Mouse (Mus musculus): Measurements from ENCODE around the gene Gpx4. TPM values are rescaled to one million over a fixed set of nuclear protein-coding genes. Genes with fewer than 3 reads are reported as not detected.

Gpx4 gene
- total RNA-seq (2021) = 100 to 1,000 TPM; 494 to 526 TPM
- long read RNA-seq, experiment 1, transcript Gpx4-207 (6 exons, 735 nt) = minor isoform, 6 of 202 reads
- long read RNA-seq, experiment 1, transcript Gpx4-202 (7 exons, 959 nt) = major isoform, 187 of 202 reads
- long read RNA-seq, experiment 1, partial matches to known transcripts = 8 of 202 reads
- long read RNA-seq, experiment 1, other reads (novel, unspliced or antisense) = 1 of 202 reads
- long read RNA-seq, experiment 2, transcript Gpx4-202 (7 exons, 959 nt) = major isoform, 149 of 165 reads
- long read RNA-seq, experiment 2, partial matches to known transcripts = 11 of 165 reads
- long read RNA-seq, experiment 2, other reads (novel, unspliced or antisense) = 1 of 165 reads

DNA sequence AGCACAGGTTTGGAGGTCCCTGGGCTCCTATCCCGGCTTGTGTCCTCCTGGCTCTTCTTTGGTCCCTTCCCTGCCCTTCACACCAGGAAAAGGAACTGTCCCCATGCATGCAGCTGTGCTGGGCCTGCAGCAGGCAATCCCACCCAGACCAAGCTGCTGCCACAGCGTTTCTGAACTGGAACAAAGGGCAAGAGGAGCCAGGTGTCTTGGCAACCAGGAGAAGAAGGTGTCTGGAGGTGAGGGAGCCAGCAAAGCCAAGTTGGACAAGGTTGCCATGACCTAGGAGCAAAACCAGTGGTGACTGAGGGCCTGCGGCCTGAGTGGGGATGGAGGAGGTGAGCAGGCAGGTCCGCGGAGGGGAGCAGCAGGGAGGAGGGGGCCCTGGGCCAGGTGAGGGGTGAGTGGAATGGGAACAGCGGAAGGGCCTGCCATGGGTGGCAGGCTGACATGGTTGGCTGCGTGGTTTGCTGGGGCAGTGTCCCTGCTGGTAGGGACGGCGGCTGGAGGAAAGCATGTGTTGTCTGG is at the start of gene Gpx4:
Gene Gpx4 (plus strand): TSS at position 126 of the 525 bp plus-strand sequence.
- no peak for TF ChIP-seq CTCF (IDR thresholded peaks at IDR 0.05)
- Histone ChIP-seq H3K27ac (peak within 1 kb of the TSS; percentile 67), H3K4me3 (no peak within 1 kb of the TSS)
- intact Hi-C loops (cut with DNase I) = no loop called here
- DNase-seq (ENCODE audit: extremely low spot score in 1 of 2, low spot score in 2 of 2) = no peak

DNA sequence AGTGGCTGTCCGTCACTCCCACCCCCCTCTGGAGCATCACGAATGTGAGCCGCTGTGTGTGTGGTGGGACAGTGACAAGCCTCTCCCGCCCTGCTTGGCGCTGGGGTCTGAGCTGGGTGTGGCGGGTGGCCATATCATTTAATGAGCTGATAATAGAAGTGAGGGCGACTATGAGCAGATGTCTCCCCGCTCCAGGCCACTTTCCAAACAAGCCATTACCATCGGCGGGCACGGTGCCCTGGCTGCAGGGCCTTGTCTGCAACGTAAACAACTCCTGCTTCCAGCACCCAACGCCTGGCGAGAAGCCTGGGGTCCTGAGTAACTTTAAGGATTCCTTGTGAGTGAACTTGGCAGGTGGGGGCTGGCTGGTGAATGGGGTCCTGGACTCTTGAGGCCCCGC is 49.1 kb upstream of the Gpx4 start:
- H3K27ac ChIP-seq = no peak overlapping the region
- peak overlapping the region; percentile 55 for H3K4me3 ChIP-seq
- intact Hi-C loops (cut with DNase I) = loop anchor here (5.0 kb wide), 1 partner anchor 39 kb away; the partner anchor contains the start of gene Polr2e
- DNase-seq (ENCODE audit: extremely low spot score in 1 of 2, low spot score in 2 of 2) = no peak
- TF ChIP-seq CTCF (IDR thresholded peaks at IDR 0.05) = no peak

DNA sequence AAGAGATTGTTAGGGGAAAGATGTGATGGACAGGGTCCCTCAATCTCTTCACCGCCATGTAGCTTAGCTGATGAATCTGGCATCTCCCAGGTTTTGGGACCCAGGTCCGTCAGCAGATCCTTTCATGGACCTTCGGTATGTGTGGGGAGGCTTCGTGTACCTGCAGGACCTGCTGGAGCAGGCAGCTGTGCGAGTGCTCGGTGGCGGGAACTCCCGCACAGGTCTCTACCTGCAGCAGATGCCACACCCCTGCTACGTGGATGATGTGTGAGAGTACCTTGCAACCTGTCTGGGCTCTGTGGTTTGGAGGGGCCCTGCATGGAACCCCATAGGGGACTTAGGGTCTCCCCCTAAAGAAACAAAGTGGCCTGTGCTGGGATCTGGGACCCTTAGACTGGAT is 45.0 kb upstream of the Gpx4 start:
- H3K27ac ChIP-seq = no peak overlapping the region
- TF ChIP-seq CTCF (IDR thresholded peaks at IDR 0.05) = no peak
- DNase-seq (ENCODE audit: extremely low spot score in 1 of 2, low spot score in 2 of 2) = no peak
- intact Hi-C loops (cut with DNase I) = no loop called here
- H3K4me3 ChIP-seq = no peak overlapping the region

GRCm38 (mm10) chr10:80002829-80003228 is 44.1 kb upstream of the Gpx4 start:
- no peak for TF ChIP-seq CTCF (IDR thresholded peaks at IDR 0.05)
- intact Hi-C loops (cut with DNase I) = no loop called here
- Histone ChIP-seq H3K4me3 (no peak overlapping the region), H3K27ac (no peak overlapping the region)
- DNase-seq (ENCODE audit: extremely low spot score in 1 of 2, low spot score in 2 of 2) = no peak

- intact Hi-C loops (cut with DNase I) = loop anchor here (2.0 kb wide), 1 partner anchor 19 kb away; no protein-coding TSS in a partner anchor
Observed at GRCm38 (mm10) chr10:80003374-80004232, 43.4 kb upstream of the Gpx4 start.

DNA sequence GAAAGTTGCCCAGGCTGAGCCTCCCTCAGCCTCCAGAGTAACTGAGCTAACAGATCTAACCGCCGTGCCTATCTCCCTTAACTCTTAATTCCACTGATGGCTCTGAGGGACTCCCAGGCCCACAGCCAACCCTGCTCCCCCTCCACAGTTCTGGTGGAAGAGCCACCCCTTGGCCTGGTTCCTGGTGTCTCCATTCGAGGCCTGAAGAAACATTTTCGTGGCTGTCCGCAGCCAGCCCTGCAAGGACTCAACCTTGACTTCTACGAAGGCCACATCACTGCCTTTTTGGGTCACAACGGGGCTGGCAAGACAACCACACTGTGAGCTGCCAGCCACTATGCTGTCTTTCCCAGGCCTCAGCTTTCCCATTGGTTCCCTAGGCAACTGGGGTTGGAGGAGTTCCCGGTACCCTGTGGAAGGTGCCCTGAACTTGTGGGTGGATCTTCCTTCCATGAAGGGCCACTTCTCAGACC is 42.7 kb upstream of the Gpx4 start:
- no peak for DNase-seq (ENCODE audit: extremely low spot score in 1 of 2, low spot score in 2 of 2)
- Histone ChIP-seq H3K4me3 (no peak overlapping the region), H3K27ac (no peak overlapping the region)
- intact Hi-C loops (cut with DNase I) = loop anchor here (2.0 kb wide), 1 partner anchor 19 kb away; no protein-coding TSS in a partner anchor
- TF ChIP-seq CTCF (IDR thresholded peaks at IDR 0.05) = no peak

More at GRCm38 (mm10) chr10:80003374-80004232, 43.4 kb upstream of the Gpx4 start:
- H3K27ac ChIP-seq = no peak overlapping the region
- H3K4me3 ChIP-seq = no peak overlapping the region
- no peak for DNase-seq (ENCODE audit: extremely low spot score in 1 of 2, low spot score in 2 of 2)
- no peak for TF ChIP-seq CTCF (IDR thresholded peaks at IDR 0.05)

GRCm38 (mm10) chr10:80011740-80012139 is 35.2 kb upstream of the Gpx4 start:
- no peak for DNase-seq (ENCODE audit: extremely low spot score in 1 of 2, low spot score in 2 of 2)
- no peak for TF ChIP-seq CTCF (IDR thresholded peaks at IDR 0.05)

DNA sequence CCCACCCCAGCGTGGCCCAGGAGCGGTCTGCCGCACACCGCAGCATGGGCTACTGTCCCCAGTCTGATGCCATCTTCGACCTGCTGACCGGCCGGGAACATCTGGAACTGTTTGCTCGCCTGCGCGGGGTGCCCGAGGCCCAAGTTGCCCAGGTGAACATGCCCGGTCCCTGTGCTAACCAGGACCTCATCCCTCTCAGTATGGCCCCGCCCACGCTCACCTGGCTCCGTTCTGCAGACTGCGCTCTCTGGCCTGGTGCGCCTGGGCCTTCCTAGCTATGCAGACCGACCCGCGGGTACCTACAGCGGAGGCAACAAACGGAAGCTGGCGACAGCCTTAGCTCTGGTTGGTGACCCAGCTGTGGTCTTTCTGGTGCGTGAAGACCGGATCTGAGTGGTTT is 33.4 kb upstream of the Gpx4 start:
- Histone ChIP-seq H3K4me3 (no peak overlapping the region), H3K27ac (no peak overlapping the region)
- intact Hi-C loops (cut with DNase I) = no loop called here
- no peak for DNase-seq (ENCODE audit: extremely low spot score in 1 of 2, low spot score in 2 of 2)
- no peak for TF ChIP-seq CTCF (IDR thresholded peaks at IDR 0.05)

More at GRCm38 (mm10) chr10:80011740-80012139, 35.2 kb upstream of the Gpx4 start:
- Histone ChIP-seq H3K4me3 (no peak overlapping the region), H3K27ac (no peak overlapping the region)
- intact Hi-C loops (cut with DNase I) = no loop called here

- intact Hi-C loops (cut with DNase I) = no loop called here
- no peak for DNase-seq (ENCODE audit: extremely low spot score in 1 of 2, low spot score in 2 of 2)
- Histone ChIP-seq H3K4me3 (no peak overlapping the region), H3K27ac (no peak overlapping the region)
- peak; percentile 15; the same call in 1 of the 2 replicates for TF ChIP-seq CTCF (IDR thresholded peaks at IDR 0.05)
Observed at GRCm38 (mm10) chr10:80014484-80015290, 32.3 kb upstream of the Gpx4 start.

DNA sequence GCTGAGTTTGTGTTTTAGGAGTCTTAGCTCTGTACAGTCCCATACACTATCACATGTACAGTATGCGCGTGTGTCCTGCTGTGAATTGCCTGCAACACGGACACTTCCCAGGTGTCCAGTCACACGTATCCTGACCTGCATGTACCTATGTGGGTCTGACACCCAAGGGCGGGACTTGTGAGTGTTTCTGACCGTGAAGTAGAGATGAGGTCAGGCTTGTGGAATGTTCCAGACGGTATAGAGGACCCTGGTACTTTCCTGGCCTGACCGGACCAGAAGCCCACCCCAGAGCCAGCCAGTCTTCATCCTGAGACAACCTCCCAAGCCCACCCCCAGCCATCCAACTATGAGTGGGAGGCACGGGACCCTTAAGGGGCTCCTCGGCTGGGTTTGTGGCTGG is 31.4 kb upstream of the Gpx4 start:
- no peak for TF ChIP-seq CTCF (IDR thresholded peaks at IDR 0.05)
- DNase-seq (ENCODE audit: extremely low spot score in 1 of 2, low spot score in 2 of 2) = no peak
- H3K27ac ChIP-seq = no peak overlapping the region
- intact Hi-C loops (cut with DNase I) = no loop called here
- H3K4me3 ChIP-seq = no peak overlapping the region

GRCm38 (mm10) chr10:80016511-80016910 is 30.5 kb upstream of the Gpx4 start, which contains the start of gene Arhgap45:
Arhgap45 (plus strand) TSS chr10:80016653.
- no peak within 1 kb of the TSS for H3K27ac ChIP-seq
- no peak for TF ChIP-seq CTCF (IDR thresholded peaks at IDR 0.05)
- H3K4me3 ChIP-seq = peak within 1 kb of the TSS; percentile 8; the same call in 1 of the 2 replicates
- intact Hi-C loops (cut with DNase I) = no loop called here
- DNase-seq (ENCODE audit: extremely low spot score in 1 of 2, low spot score in 2 of 2) = no peak
